Mouse (Mus musculus) embryonic facial prominence, embryonic 11.5 days (tissue): ENCODE measurements around the gene Uck1. TPM values are rescaled to one million over a fixed set of nuclear protein-coding genes. Genes with fewer than 3 reads are reported as not detected.

Source experiments
- ATAC-seq: fragments of 200-750 bp; cut with Nextera tagmentation; replicated peaks from 2 replicates; pipeline ENCODE4 v1.8.0; 2017; ENCODE audit warnings: low read depth; ENCODE audit not compliant: insufficient number of reproducible peaks, low FRiP score, low TSS enrichment
- DNase-seq: peaks from one replicate; pipeline ENCODE4 v3.0.0-alpha.2; 2015; ENCODE audit warnings: low spot score
- H3K27ac ChIP-seq: fragments of 300-500 bp; sonication (generic); replicated peaks from 2 replicates; pipeline ENCODE4 v1.5.1; 2014; ENCODE audit warnings: mild to moderate bottlenecking, low read depth, low read length, control low read depth
- H3K27me3 ChIP-seq: fragments of 300-500 bp; sonication (generic); 2 replicates; pipeline ENCODE4 v1.6.1; 2014; ENCODE audit warnings: mild to moderate bottlenecking, low read length, moderate library complexity, mixed read lengths; ENCODE audit not compliant: control insufficient read depth, insufficient read depth
- H3K36me3 ChIP-seq: fragments of 300-500 bp; sonication (generic); replicated peaks from 2 replicates; pipeline ENCODE4 v1.6.1; 2014; ENCODE audit warnings: low read depth, mild to moderate bottlenecking, low read length, moderate library complexity, mixed read lengths; ENCODE audit not compliant: control insufficient read depth, insufficient read depth
- H3K4me1 ChIP-seq: fragments of 300-500 bp; sonication (generic); 2 replicates; pipeline ENCODE4 v1.6.1; 2014; ENCODE audit warnings: low read length, mixed read lengths; ENCODE audit not compliant: control insufficient read depth, insufficient read depth
- H3K4me2 ChIP-seq: fragments of 300-500 bp; sonication (generic); 2 replicates; pipeline ENCODE4 v1.6.1; 2014; ENCODE audit warnings: low read depth, mild to moderate bottlenecking, control low read depth, low read length, moderate library complexity
- H3K4me3 ChIP-seq: fragments of 300-500 bp; sonication (generic); 2 replicates; pipeline ENCODE4 v1.5.1; 2014; ENCODE audit warnings: low read depth, low read length, control low read depth
- H3K9ac ChIP-seq: fragments of 300-500 bp; sonication (generic); replicated peaks from 2 replicates; pipeline ENCODE4 v1.6.1; 2014; ENCODE audit warnings: mild to moderate bottlenecking, control low read depth, low read length
- H3K9me3 ChIP-seq: fragments of 300-500 bp; sonication (generic); replicated peaks from 2 replicates; pipeline ENCODE4 v1.6.1; 2016; ENCODE audit warnings: mild to moderate bottlenecking, low read length, inconsistent platforms, mixed read lengths; ENCODE audit not compliant: control insufficient read depth
- WGBS: fragments of 180-500 bp; shearing (Covaris S2); extraction: QIAGEN DNeasy Blood & Tissue Kit; methylation state at CpG from one replicate; pipeline ENCODE4 v1.1.7; 2014; 5-methylcytosine and 5-hydroxymethylcytosine counted together
- polyA plus RNA-seq: library from polyadenylated mRNA; unstranded; fragments of >200 nt; fragmentation: Nextera tagmentation; extraction: Ambion mirVana; gene quantifications from 2 replicates; pipeline ENCODE4 v1.2.1, GENCODE M21; 2014

Uck1 gene
- polyA plus RNA-seq, 1 experiment from 2014 or later = 57.2 TPM

GRCm38 (mm10) chr2:32254563-32254962 is 5.4 kb downstream of the Uck1 start:
- DNase-seq (no peak), ATAC-seq (no peak)
- no peaks in the 10 kb centered on the region for H3K27me3 ChIP-seq
- no peak overlapping the region for H3K9ac ChIP-seq
- H3K36me3 ChIP-seq = no peaks in the 10 kb centered on the region; the same call in none of the 2 replicates
- H3K4me3 ChIP-seq = no peak overlapping the region
- 92% methylated on average over 5 of the region's 5 CpGs for WGBS
- peaks cover 4% of the 10 kb centered on the region; the same call in 1 of the 2 replicates for H3K4me1 ChIP-seq
- no peaks in the 10 kb centered on the region for H3K9me3 ChIP-seq
- no peak overlapping the region for H3K27ac ChIP-seq
- no peak overlapping the region; the same call in 1 of the 2 replicates for H3K4me2 ChIP-seq

GRCm38 (mm10) chr2:32253352-32253751 is 6.6 kb downstream of the Uck1 start:
- Histone ChIP-seq H3K36me3 (no peaks in the 10 kb centered on the region; the same call in none of the 2 replicates), H3K9me3 (no peaks in the 10 kb centered on the region), H3K4me3 (no peak overlapping the region), H3K9ac (no peak overlapping the region), H3K27me3 (no peaks in the 10 kb centered on the region), H3K27ac (no peak overlapping the region), H3K4me1 (no peaks in the 10 kb centered on the region), H3K4me2 (no peak overlapping the region)
- ATAC-seq (no peak), DNase-seq (no peak)
- WGBS = 85% methylated on average over 1 of the region's 1 CpGs

- no peak overlapping the region for H3K9ac ChIP-seq
- no peak overlapping the region for H3K4me3 ChIP-seq
- WGBS = 91% methylated on average over 5 of the region's 5 CpGs
- H3K27ac ChIP-seq = no peak overlapping the region
- no peaks in the 10 kb centered on the region for H3K4me1 ChIP-seq
- no peak for ATAC-seq
- no peaks in the 10 kb centered on the region; the same call in none of the 2 replicates for H3K36me3 ChIP-seq
- no peaks in the 10 kb centered on the region for H3K27me3 ChIP-seq
- H3K9me3 ChIP-seq = no peaks in the 10 kb centered on the region
- DNase-seq = no peak
- H3K4me2 ChIP-seq = no peak overlapping the region
Measured at GRCm38 (mm10) chr2:32252658-32253057, 7.3 kb downstream of the Uck1 start.

- 91% methylated on average over 12 of the region's 12 CpGs for WGBS
- Histone ChIP-seq H3K4me2 (no peak overlapping the region), H3K27me3 (no peaks in the 10 kb centered on the region), H3K4me1 (no peaks in the 10 kb centered on the region), H3K27ac (no peak overlapping the region), H3K9ac (no peak overlapping the region), H3K9me3 (no peaks in the 10 kb centered on the region), H3K36me3 (no peaks in the 10 kb centered on the region; the same call in none of the 2 replicates), H3K4me3 (no peak overlapping the region)
- ATAC-seq (no peak), DNase-seq (no peak)
Measured at GRCm38 (mm10) chr2:32251791-32252527, 8.0 kb downstream of the Uck1 start.

- Histone ChIP-seq H3K4me2 (no peak overlapping the region), H3K27me3 (no peaks in the 10 kb centered on the region), H3K4me3 (no peak overlapping the region), H3K27ac (no peak overlapping the region), H3K4me1 (no peaks in the 10 kb centered on the region), H3K9me3 (no peaks in the 10 kb centered on the region), H3K9ac (no peak overlapping the region), H3K36me3 (no peaks in the 10 kb centered on the region; the same call in none of the 2 replicates)
- ATAC-seq = no peak
- 79% methylated on average over 10 of the region's 10 CpGs for WGBS
- DNase-seq = no peak
Measured at GRCm38 (mm10) chr2:32248377-32249361, 11.3 kb downstream of the Uck1 start.

- no peak overlapping the region for H3K27ac ChIP-seq
- no peaks in the 10 kb centered on the region for H3K27me3 ChIP-seq
- no peaks in the 10 kb centered on the region for H3K4me1 ChIP-seq
- ATAC-seq (no peak), DNase-seq (no peak)
- no peaks in the 10 kb centered on the region for H3K9me3 ChIP-seq
- 88% methylated on average over 4 of the region's 4 CpGs for WGBS
- no peak overlapping the region for H3K9ac ChIP-seq
- H3K36me3 ChIP-seq = no peaks in the 10 kb centered on the region; the same call in none of the 2 replicates
- no peak overlapping the region for H3K4me2 ChIP-seq
- no peak overlapping the region for H3K4me3 ChIP-seq
Measured at GRCm38 (mm10) chr2:32246741-32247140, 13.2 kb downstream of the Uck1 start.

GRCm38 (mm10) chr2:32242986-32243385 is 17.0 kb downstream of the Uck1 start:
- Histone ChIP-seq H3K9ac (no peak overlapping the region), H3K9me3 (no peaks in the 10 kb centered on the region), H3K36me3 (no peaks in the 10 kb centered on the region; the same call in 1 of the 2 replicates), H3K4me2 (no peak overlapping the region), H3K27ac (no peak overlapping the region), H3K4me3 (no peak overlapping the region), H3K4me1 (no peaks in the 10 kb centered on the region), H3K27me3 (no peaks in the 10 kb centered on the region)
- DNase-seq (no peak), ATAC-seq (no peak)
- WGBS = 83% methylated on average over 4 of the region's 4 CpGs
